Mouse (Mus musculus): ENCODE measurements around the gene Adam12.

The Adam12 gene

DNA sequence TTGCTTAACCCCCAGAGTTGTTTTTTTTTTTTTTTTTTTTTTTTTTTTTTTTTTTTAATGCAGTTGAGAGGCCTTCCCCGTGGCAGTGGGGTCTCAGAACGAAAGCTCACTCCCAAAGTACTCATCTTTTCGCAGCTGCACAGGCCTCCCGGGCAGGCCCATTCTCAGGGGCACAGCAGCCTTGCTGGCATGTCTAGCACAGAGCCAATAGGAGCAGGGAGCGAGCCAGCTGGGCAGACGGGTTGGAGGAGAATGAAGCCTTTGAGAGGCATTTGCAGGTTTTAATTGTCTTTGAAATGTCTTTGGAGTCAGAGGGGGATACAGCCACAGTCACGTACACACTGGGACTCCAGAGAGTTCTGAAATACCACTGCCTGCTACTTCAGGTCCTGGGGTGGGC is 217.2 kb downstream of the Adam12 start:
- DNase-seq (ENCODE audit: low spot score in 2 of 2) = no peak

GRCm38 (mm10) chr7:134009157-134009556 is 222.8 kb downstream of the Adam12 start:
- no peak for DNase-seq (ENCODE audit: low spot score in 2 of 2)

DNA sequence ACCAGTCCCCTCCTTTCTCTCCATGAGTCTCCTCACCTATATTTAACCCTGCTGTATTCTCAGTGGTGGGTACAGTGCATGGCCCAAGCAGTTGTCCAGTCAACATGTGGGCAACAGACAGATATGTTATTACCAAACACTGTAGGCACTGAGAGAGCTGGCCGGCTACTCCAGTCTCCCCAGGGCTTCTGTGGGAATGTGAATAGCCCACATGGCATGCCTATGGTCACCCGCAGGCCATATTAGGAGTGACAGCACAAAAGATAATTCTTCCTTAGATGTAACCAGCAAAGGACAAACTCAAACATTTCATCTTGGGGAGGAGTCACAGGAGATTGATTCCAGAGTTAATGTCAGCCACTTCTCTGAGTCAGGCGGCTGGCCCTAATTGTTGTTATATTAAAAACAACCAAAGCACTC is 224.0 kb downstream of the Adam12 start:
- no peak for DNase-seq (ENCODE audit: low spot score in 2 of 2)

GRCm38 (mm10) chr7:134001581-134001980 is 230.4 kb downstream of the Adam12 start:
- DNase-seq (ENCODE audit: low spot score in 2 of 2) = no peak

DNA sequence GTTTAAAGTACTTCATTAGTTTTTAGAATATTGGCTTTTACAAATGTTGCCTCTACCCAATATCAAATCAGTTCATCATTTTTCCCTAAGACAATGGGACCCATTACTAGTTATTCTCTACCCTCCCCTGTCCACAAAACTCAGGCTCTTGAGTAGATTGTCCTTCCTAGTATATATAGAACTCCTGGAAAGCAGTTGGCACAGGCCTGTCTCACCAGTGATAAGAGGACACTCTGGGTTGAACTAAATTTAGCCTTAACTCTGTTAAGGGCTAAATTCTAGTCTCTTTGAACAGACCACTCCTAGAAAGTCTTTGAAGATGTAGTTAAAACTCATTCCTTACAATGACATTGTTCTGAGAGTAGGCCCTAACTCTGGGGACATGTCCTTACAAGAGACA is 241.0 kb downstream of the Adam12 start:
- DNase-seq (ENCODE audit: low spot score in 2 of 2) = no peak

- no peak for DNase-seq (ENCODE audit: low spot score in 2 of 2)
Observed at GRCm38 (mm10) chr7:133988356-133988755, 243.6 kb downstream of the Adam12 start.

DNA sequence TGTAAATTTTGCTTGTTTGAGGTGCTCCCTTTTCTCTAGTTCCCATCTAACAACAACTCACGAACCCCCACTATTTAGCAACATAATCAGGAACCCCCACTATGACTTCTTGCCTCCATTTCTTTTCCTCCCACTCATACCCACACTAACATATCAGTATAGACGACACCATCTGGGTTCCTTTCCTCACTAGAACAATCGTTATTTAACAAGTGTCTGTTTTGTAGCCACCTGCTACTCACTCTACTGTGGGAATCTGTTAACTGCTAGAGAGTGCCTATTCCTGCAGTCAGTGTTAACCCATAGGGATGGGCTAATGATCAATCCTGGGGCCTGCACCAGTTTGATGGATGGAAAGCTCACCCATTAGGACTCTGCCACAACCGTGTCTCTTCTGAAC is 245.7 kb downstream of the Adam12 start:
- DNase-seq (ENCODE audit: low spot score in 2 of 2) = no peak

DNA sequence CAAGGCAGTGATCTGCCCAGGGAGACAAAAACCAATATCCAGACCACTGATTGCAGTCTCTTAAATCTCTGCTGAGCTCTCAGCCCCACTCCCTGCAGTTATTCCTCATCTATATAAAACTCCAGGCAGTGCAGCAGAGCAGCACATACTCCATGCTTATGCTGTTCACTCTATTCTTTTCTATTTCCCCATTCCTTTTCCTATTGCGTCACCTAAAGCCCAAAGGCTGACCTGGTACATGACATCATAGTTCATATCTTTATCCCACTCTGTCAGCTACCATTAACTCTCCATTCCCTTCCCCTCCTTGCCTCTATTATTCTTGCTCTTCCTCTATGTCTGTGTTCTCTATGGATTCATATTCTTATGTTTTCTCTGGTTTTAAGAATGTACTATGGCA is 246.3 kb downstream of the Adam12 start:
- no peak for DNase-seq (ENCODE audit: low spot score in 2 of 2)

DNA sequence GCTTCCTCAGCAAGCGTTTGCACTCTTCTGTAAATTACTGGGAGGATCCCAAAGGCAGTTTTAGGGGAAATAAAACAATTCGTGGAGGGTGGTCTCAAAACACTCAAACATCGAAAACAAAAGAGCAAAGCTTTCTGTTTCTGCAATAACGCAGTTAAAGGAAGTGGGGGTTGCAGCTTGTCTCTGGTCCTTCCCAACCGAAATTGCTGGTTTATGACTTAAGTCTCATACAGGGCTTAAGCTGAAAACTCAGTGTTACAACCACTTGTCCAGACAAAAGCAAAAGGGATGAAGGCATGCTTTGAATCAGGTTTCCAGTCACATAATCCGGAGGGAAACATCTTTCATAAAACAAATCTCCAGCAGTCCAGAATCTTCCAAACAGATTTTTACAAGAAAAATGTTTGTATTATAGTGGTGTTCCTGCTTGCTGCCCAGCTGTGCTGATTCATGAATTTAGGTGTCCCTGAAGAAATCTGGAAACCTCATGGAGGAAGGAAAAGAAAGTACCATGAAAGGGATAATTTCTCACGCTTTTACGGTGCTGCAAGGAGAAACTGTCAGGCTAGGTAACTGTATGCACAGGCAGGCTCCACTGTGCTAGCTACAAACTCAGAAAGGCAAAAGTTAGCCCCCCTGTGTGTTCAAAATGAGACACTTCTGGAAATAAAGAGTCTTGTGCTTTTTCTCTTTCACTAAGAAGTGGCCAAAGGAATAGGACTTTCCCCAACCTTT is 255.4 kb downstream of the Adam12 start:
- no peak for DNase-seq (ENCODE audit: low spot score in 2 of 2)

- no peak for DNase-seq (ENCODE audit: low spot score in 2 of 2)
Observed at GRCm38 (mm10) chr7:133971086-133971485, 260.9 kb downstream of the Adam12 start.

DNA sequence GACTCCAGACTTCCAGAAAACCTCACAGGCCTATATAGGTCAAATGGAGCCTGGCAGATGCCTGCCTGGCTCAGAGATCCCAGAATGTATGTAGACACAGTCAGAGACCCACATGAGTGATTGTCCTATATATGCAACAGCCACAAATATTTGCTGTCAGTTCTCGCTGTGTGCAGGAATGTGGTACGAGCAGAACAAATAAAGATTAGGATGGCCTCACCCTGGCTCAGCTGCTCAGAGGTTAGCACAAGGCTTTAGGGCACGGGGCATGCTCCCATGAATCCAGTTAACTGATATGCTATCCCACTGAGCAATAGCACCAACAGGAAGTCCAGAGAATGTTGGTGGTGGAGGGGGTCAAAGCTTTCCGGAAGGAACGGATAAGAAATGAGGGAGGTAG is 261.5 kb downstream of the Adam12 start:
- no peak for DNase-seq (ENCODE audit: low spot score in 2 of 2)

DNA sequence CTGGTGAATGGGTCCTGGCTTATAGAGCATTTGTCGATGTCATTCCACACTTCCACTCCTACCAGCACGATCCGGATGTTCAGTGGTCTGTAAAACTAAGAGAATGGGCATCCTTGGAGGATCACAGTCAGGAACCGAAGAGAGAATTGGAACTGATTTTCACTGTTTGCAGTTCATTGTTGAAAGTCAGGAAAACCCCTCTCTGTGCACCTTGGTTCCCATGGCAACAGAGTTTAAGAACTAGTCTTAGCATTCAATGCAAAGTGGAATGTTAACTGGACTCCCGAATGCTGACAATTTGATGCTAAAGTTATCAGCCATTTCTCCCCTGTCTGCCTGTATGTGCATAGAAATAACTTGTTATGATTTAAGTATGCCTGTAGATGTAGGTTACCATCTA is 264.0 kb downstream of the Adam12 start:
- DNase-seq (ENCODE audit: low spot score in 2 of 2) = no peak

DNA sequence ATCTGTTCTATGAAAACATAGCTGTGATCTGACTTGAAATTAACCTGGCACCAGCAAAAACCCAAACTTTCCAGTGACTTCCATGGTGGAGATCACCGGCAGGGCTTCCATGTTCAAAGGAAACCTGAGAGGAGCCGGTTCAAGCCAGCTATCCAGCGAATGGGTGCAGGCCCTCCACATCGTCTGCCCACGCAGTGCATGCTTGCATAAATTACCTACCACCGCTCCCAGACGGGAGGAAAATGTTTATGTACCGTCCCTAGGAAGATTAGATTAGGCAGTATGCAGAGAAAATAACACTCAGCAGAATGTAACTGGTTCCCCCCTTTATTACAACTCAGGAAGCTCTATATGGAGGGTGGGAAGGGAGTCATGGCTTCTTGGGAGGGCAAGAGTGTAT is 268.4 kb downstream of the Adam12 start:
- no peak for DNase-seq (ENCODE audit: low spot score in 2 of 2)

GRCm38 (mm10) chr7:133959200-133959599 is 272.7 kb downstream of the Adam12 start:
- DNase-seq (ENCODE audit: low spot score in 2 of 2) = no peak

DNA sequence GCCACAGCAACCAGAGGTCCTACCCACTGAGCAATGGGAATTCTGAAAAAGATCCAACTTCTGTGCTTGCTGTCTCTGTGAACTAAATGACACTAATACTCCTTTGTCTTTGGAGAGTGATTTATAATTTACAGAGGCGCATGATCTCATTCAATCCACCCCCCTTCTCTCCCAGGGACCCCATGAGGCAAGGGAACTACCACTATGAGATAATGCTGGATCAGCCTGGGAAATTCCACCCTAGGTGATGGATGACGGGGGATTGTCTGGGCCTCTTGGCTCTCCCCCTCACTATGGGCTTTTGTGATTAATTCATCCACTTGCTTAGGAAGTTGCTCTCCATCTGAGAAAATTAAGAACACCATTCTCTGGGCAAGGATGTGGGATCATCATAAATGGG is 274.1 kb downstream of the Adam12 start:
- no peak for DNase-seq (ENCODE audit: low spot score in 2 of 2)

DNA sequence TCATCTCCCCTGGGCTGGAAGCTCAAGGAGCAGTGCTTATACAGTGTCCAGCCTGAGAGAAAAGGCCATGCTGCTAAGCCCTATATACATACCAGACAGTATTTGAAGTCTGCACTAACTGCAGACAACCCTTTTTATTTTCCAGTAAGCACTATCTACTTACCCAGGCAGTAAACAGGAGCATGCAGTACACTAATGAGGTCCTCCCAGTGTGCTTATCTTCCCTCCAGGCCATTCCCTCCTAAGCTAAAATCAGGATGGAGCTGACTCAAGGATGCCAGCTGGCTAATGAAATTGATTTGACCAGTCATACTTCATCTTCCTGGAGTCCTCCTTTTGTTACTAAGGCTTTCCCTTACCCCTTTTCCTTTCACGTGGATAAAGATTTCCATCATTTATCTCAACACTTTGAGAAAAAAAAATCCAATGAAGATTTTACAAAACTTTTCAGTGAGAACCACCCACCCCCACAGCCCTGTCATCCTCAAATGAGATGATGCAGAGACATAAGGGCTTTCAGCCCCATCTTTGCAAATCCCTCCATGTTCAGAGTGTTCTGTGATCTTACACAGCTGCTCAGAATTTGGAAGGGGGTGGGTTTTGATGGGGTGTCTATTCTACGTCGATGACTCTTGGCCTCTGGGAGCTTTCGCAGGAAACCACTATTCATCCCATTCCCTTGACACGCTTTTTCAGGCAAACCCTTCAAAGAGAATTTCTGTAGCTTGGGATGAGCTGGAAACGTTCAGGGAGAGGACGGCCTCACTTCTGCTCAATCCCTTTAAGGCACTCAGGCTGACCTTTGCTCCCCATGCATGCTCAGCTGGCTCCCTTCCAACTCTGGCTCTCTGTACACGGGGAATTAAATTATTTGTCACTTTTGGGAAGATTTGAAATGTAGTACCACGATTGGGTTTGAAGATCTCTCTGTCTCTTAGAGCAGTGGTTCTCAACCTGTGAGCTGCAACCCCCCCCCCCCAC is 277.5 kb downstream of the Adam12 start:
- DNase-seq (ENCODE audit: low spot score in 2 of 2) = no peak

DNA sequence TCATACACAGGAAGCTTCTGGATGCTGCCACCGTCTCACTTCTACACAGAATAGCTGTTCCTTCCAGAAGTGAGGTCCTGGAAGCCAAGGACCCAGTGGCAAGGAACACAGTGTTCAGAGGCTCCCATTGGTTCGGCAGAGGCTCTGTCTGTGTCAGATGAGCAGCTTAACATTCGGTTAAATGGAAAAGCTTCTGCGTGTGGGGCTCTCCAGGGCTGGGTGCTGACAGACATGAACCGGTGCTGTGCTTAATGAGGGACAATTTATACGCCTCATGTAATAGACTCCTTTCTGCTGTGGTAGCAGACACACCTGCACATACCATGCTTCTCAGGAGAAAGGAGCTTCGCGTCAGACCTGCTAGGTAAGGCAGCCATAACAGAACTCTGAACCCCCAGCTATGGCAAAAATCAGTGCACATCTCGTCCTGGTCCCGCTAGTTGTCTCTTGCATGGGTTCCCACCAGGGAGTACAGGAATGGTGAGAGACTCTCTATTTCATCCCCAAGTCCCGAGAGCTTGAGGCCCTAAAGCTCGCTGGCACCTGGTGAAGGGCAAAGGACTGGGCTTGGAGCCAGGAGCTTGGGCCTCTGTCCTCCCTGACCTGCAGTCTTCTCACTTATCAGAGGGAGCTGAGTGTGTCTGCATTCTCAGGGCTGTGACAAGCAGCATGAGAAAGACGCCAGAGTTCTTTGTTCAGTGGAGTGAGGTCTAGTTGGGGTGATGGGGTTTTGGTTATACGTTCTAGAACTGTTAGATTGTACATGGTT is 280.0 kb downstream of the Adam12 start:
- no peak for DNase-seq (ENCODE audit: low spot score in 2 of 2)

- DNase-seq (ENCODE audit: low spot score in 2 of 2) = no peak
Observed at GRCm38 (mm10) chr7:133947360-133947759, 284.6 kb downstream of the Adam12 start.

- DNase-seq (ENCODE audit: low spot score in 2 of 2) = no peak
Observed at GRCm38 (mm10) chr7:133946757-133947345, 285.1 kb downstream of the Adam12 start.

DNA sequence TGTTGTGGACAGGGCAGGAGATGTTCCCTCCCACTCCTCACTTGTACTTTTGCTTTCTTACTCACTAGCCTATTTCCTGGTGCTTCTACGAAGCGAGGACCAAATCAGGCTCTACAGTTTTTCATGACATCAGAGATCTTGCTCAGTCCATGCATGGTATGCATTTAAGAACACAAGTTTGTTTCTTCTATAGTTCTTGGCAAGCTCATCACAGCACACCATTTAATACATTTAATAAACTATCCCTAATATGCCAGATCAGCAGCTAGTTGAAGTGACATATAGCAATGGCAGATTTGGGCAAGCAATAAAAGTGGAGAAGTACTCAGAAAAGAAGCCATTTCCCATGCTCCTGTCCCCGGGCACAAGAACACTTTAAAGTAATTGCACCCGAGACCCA is 285.8 kb downstream of the Adam12 start:
- DNase-seq (ENCODE audit: low spot score in 2 of 2) = no peak

DNA sequence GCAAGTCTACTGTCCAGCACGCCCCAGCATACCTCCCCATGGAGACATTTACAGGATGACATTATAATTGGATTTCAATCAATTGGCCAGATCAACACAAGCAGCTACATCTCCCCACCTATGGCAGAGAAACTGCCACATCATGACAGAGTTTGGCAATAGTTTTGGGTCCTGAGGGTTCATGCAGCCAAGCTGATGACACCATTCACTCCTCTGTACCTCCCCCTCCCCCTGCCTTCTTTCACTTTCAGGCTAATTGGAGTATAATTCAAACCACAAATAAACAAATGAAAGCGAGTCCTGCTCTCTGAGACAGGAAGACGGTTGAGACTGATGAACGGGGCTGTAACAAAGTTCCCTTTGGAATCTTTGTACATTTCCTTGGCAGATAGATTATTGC is 291.5 kb downstream of the Adam12 start:
- DNase-seq (ENCODE audit: low spot score in 2 of 2) = no peak

DNA sequence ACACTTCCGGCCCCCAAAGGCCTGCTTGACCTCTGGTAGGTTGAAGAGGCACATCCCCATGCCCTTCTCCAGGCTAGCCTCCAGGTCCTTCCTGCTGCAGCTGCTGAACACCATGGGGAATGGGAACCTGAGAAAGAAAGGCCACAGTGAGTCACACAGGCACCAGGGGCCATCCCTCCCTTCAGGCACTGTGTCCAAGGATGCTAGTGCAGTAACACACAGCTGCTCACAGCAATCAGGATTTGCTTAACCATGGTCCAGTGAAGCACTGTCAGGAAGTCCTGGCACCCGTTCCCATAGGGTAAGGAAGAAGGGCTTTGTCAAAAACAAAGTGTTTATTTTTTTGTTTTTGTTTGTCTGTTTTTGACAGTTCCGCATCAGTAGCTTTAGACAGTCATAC is 294.5 kb downstream of the Adam12 start:
- no peak for DNase-seq (ENCODE audit: low spot score in 2 of 2)
